Mouse (Mus musculus): Measurements from ENCODE around the gene Mslnl.

Mslnl gene

GRCm38 (mm10) chr17:25786781-25787504 lies 51.1 kb downstream of the Mslnl start:
- no peak for DNase-seq

- DNase-seq: no peak
Observed at GRCm38 (mm10) chr17:25791320-25791842, 55.5 kb downstream of the Mslnl start.

GRCm38 (mm10) chr17:25791843-25792527 lies 56.1 kb downstream of the Mslnl start:
- peak; percentile 83 to 89 for DNase-seq

- DNase-seq: peak; percentile 89 to 92
Observed at GRCm38 (mm10) chr17:25792615-25793014, 56.8 kb downstream of the Mslnl start, which contains the start of gene Fam173a. Gene Fam173a, minus strand, starts transcription at chr17:25792901.

- DNase-seq: no peak
Observed at GRCm38 (mm10) chr17:25794197-25794596, 58.4 kb downstream of the Mslnl start.

GRCm38 (mm10) chr17:25794998-25795397 lies 59.2 kb downstream of the Mslnl start:
- DNase-seq: no peak

- DNase-seq: peak; percentile 70 to 91
Observed at GRCm38 (mm10) chr17:25795609-25796092, 59.8 kb downstream of the Mslnl start, which contains the start of gene AC134908.4. Gene AC134908.4, minus strand, starts transcription at chr17:25795659.

GRCm38 (mm10) chr17:25796211-25796771 lies 60.4 kb downstream of the Mslnl start:
- peak; percentile 35 to 76 for DNase-seq

GRCm38 (mm10) chr17:25796951-25797369 lies 61.1 kb downstream of the Mslnl start, which contains the start of gene Metrn:
Gene Metrn, minus strand, starts transcription at chr17:25797136.
- DNase-seq: peak; percentile 94 to 96

Measured in kidney, postnatal 25 days (tissue).